Mouse (Mus musculus): Measurements from ENCODE around the gene Fra10ac1. TPM values are rescaled to one million over a fixed set of nuclear protein-coding genes. Genes with fewer than 3 reads are reported as not detected.

The Fra10ac1 gene
- 21.9 TPM for polyA plus RNA-seq (2017; shearing (Covaris generic))

GRCm38 (mm10) chr19:38223905-38224684 is at the start of gene Fra10ac1:
Gene Fra10ac1 (minus strand): TSS chr19:38224156.

GRCm38 (mm10) chr19:38264505-38265500 is 40.8 kb upstream of the Fra10ac1 start, which contains the start of gene Lgi1:
Gene Lgi1 (plus strand): TSS chr19:38264536.

Other genes starting within 250 kb of the Fra10ac1 start
- not detected for gene Myof, start 180.6 kb downstream of the Fra10ac1 start, polyA plus RNA-seq (2017; shearing (Covaris generic))
- 0.67 TPM for gene Cep55, start 169.1 kb downstream of the Fra10ac1 start, polyA plus RNA-seq (2017; shearing (Covaris generic))
- not detected for gene Ffar4, start 127.1 kb downstream of the Fra10ac1 start, polyA plus RNA-seq (2017; shearing (Covaris generic))
- not detected for gene Rbp4, start 98.9 kb downstream of the Fra10ac1 start, polyA plus RNA-seq (2017; shearing (Covaris generic))
- not detected for gene Pde6c, start 91.4 kb downstream of the Fra10ac1 start, polyA plus RNA-seq (2017; shearing (Covaris generic))
- gene Lgi1, start 40.4 kb upstream of the Fra10ac1 start, polyA plus RNA-seq (2017; shearing (Covaris generic)): not detected
- gene Slc35g1, start 171.8 kb upstream of the Fra10ac1 start, polyA plus RNA-seq (2017; shearing (Covaris generic)): 11.4 TPM

Measured in naive thymus-derived CD4-positive, alpha-beta T cell, adult 5 months (primary cell).